13 mouse cellular contexts compared by ENCODE assay signal in the genomic region with DNA sequence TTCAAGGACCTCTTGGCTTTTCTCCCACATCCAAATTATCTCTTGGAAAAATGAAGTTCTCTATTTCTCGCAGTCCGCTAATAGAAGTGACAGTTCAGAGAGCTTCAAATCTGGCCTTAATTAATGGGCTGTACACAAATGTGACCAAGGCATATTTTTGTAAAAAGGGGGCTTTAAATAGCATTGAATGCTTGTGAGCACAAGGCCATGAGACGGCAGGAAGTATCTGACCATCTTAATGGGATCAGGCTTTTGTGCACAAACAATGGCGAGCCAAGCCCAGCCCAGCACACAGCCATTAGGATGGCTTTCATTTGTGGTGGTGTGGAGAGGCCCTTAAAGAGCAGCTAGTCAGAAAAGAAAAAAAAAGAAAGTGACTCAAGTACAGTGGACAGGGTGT.
"Had no signal": no experiment of that assay in that cellular context is flagged by ENCODE, and none has a peak within 500 bp of the region (broad histone marks: within the 10 kb centered on the region; RNA-seq: fewer than 3 reads in every experiment).

No protein-coding gene starts in this region.

- H3K27me3 ChIP-seq: kidney, embryonic 15.5 days; liver, embryonic 15.5 days; lung, embryonic 15.5 days; midbrain, embryonic 15.5 days had no signal

- DNase-seq: kidney, adult 2 months; kidney, postnatal 14 days; lung, postnatal 36 days; spleen, adult 18-20 months; thymus, adult 2 months; thymus, postnatal 25 days had no signal

- ATAC-seq: midbrain, embryonic 15.5 days had no signal

- H3K4me2 ChIP-seq: kidney, embryonic 15.5 days; liver, embryonic 11.5 days; liver, embryonic 15.5 days; lung, embryonic 15.5 days; midbrain, embryonic 15.5 days had no signal

- H3K9me3 ChIP-seq: kidney, embryonic 15.5 days; limb, embryonic 10.5 days; liver, embryonic 15.5 days; lung, embryonic 15.5 days; midbrain, embryonic 15.5 days had no signal

- H3K4me3 ChIP-seq: kidney, embryonic 15.5 days; left cerebral cortex, adult 2 months; limb, embryonic 10.5 days; liver, embryonic 15.5 days; lung, embryonic 15.5 days; midbrain, embryonic 15.5 days had no signal

- H3K4me1 ChIP-seq: liver, embryonic 15.5 days; lung, embryonic 15.5 days; midbrain, embryonic 15.5 days had no signal

- H3K36me3 ChIP-seq: kidney, embryonic 15.5 days; limb, embryonic 10.5 days; liver, embryonic 15.5 days; lung, embryonic 15.5 days; midbrain, embryonic 15.5 days had no signal

- H3K27ac ChIP-seq: kidney, embryonic 15.5 days; left cerebral cortex, adult 2 months; limb, embryonic 10.5 days; liver, embryonic 15.5 days; lung, embryonic 15.5 days; midbrain, embryonic 15.5 days had no signal

- H3K9ac ChIP-seq: kidney, embryonic 15.5 days; liver, embryonic 15.5 days; lung, embryonic 15.5 days; midbrain, embryonic 15.5 days had no signal
